Mouse (Mus musculus) bone marrow, adult 2 months (tissue): ENCODE results near the gene Ecd. TPM values are rescaled to one million over a fixed set of nuclear protein-coding genes. Genes with fewer than 3 reads are reported as not detected.

Source experiments
- H3K27ac ChIP-seq: fragments of 200-500 bp; 2 replicates; pipeline ENCODE4 v1.5.1; 2012; ENCODE audit warnings: low read depth, mild to moderate bottlenecking, control low read depth, inconsistent platforms, low read length; ENCODE audit not compliant: control insufficient read depth, poor library complexity, insufficient read depth
- H3K4me1 ChIP-seq: fragments of 200-500 bp; 2 replicates; pipeline ENCODE4 v1.6.1; 2011; ENCODE audit warnings: low read length; ENCODE audit not compliant: control insufficient read depth, insufficient read depth
- H3K4me3 ChIP-seq: fragments of 200-500 bp; replicated peaks from 2 replicates; pipeline ENCODE3; 2011; ENCODE audit warnings: mild to moderate bottlenecking, low read depth, low read length, control low read depth; ENCODE audit not compliant: control insufficient read depth
- CTCF ChIP-seq: fragments of 200-500 bp; IDR thresholded peaks from 2 replicates; pipeline ENCODE4 v1.5.1; 2011; ENCODE audit warnings: low read length, control low read depth; ENCODE audit not compliant: control insufficient read depth, insufficient read depth
- POLR2A ChIP-seq: fragments of 200-500 bp; IDR thresholded peaks from 2 replicates; pipeline ENCODE4 v1.6.1; 2011; ENCODE audit warnings: low read depth, mild to moderate bottlenecking, control low read depth, low read length, borderline replicate concordance; ENCODE audit not compliant: control insufficient read depth
- WGBS: fragments of 180-500 bp; shearing (Covaris S2); methylation state at CpG from one replicate; pipeline ENCODE4 v1.1.7; 2018; 5-methylcytosine and 5-hydroxymethylcytosine counted together
- polyA plus RNA-seq: library from polyadenylated mRNA; stranded (reverse); fragments of >200 nt; gene quantifications from 2 replicates; pipeline ENCODE4 v1.2.4, GENCODE M21; 2011; ENCODE audit warnings: low replicate concordance; ENCODE audit not compliant: missing spikeins, insufficient read depth, insufficient read length

The Ecd gene
- 11.1 and 18.7 TPM in 2 replicates for polyA plus RNA-seq

GRCm38 (mm10) chr14:20347991-20348541 is at the start of gene Ecd, which contains the start of gene Fam149b:
TSS of gene Ecd (minus strand) at chr14:20348121.
TSS of gene Fam149b (plus strand) at chr14:20348162.
- H3K27ac ChIP-seq = peak within 1 kb of the TSS; percentile 82
- WGBS = 1% methylated on average over 42 of the region's 42 CpGs
- H3K4me1 ChIP-seq = no peaks in the 10 kb centered on the region
- TF ChIP-seq POLR2A (peak; percentile 65), CTCF (peak; percentile 47; the same call in 1 of the 2 replicates)
- H3K4me3 ChIP-seq = peak within 1 kb of the TSS; percentile 92

- Histone ChIP-seq H3K27ac (no peak overlapping the region), H3K4me3 (no peak overlapping the region), H3K4me1 (no peaks in the 10 kb centered on the region)
- 88% methylated on average over 9 of the region's 9 CpGs for WGBS
- TF ChIP-seq CTCF (no peak), POLR2A (no peak)
Measured at GRCm38 (mm10) chr14:20397220-20397619, 49.3 kb upstream of the Ecd start.

GRCm38 (mm10) chr14:20393205-20393913 is 45.4 kb upstream of the Ecd start, which contains the start of gene Mrps16:
TSS of gene Mrps16 (minus strand) at chr14:20393634.
- H3K27ac ChIP-seq = peak within 1 kb of the TSS; percentile 95
- no peaks in the 10 kb centered on the region for H3K4me1 ChIP-seq
- WGBS = under 1% methylated on average over 68 of the region's 68 CpGs
- peak within 1 kb of the TSS; percentile 92 for H3K4me3 ChIP-seq
- TF ChIP-seq POLR2A (peak; percentile 51), CTCF (peak; percentile 76)

DNA sequence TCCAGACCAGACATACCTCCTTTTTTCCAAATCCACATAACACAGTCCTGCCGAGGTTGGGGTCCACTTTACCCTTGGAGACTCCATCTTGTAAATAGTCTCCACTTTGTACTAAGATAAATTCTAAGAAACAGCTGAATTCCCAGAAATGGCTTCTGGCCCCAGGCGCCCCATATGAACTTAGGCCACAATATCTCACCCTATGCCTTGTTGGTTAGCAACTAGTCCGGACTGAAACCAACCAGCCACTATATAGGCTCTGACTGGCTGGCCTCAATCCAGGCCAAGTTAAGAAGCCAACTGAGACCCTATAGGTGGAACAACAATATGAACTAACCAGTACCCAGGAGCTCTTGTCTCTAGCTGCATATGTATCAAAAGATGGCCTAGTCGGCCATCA is 44.4 kb upstream of the Ecd start:
- no peak overlapping the region for H3K4me3 ChIP-seq
- WGBS = 74% methylated on average over 4 of the region's 4 CpGs
- no peak overlapping the region for H3K27ac ChIP-seq
- H3K4me1 ChIP-seq = peaks cover 2% of the 10 kb centered on the region; the same call in 1 of the 2 replicates
- TF ChIP-seq CTCF (no peak), POLR2A (no peak)

DNA sequence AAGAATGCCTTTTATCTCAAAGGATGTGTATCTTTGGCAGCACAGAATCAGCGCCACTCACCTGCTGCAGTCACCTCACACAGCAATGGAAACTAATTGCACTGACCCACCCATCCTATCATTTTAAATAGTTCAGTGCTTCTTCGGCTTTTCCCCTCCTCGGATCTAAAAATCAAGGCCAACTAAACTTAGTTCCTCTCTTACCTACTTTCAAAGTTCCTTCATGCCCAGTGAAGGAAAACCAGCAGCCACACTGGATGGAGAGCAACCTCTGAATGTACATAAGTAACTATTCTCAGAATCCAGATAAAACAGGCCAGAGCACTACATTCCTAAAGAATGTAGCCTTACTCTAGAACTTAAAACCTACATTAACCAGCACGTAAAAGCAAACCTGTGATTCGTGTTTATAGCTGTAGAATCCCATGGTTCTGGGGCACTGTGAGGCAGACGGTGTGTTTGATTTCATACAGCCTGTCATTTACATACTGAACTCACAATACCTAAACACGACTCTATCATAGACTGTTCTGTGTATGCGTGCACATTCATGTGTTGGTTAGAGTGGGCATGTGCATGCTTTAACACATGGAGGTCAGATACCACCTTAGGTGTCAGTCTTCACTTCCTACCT is 41.6 kb upstream of the Ecd start:
- Histone ChIP-seq H3K4me1 (peaks cover 2% of the 10 kb centered on the region; the same call in 1 of the 2 replicates), H3K27ac (no peak overlapping the region), H3K4me3 (peak overlapping the region; percentile 18)
- 85% methylated on average over 8 of the region's 8 CpGs for WGBS
- no peak for TF ChIP-seq CTCF
- no peak for TF ChIP-seq POLR2A

GRCm38 (mm10) chr14:20388441-20389129 is 40.7 kb upstream of the Ecd start, which contains the start of gene Dnajc9:
TSS of gene Dnajc9 (minus strand) at chr14:20388910.
- WGBS = under 1% methylated on average over 59 of the region's 59 CpGs
- peak; percentile 73; the same call in 1 of the 2 replicates for TF ChIP-seq POLR2A
- no peak for TF ChIP-seq CTCF
- Histone ChIP-seq H3K4me3 (peak within 1 kb of the TSS; percentile 95), H3K27ac (peak within 1 kb of the TSS; percentile 75), H3K4me1 (peaks cover 2% of the 10 kb centered on the region; the same call in 1 of the 2 replicates)

- 52% methylated on average over 9 of the region's 9 CpGs for WGBS
- Histone ChIP-seq H3K27ac (no peak overlapping the region; the same call in 1 of the 2 replicates), H3K4me1 (peaks cover 1% of the 10 kb centered on the region; the same call in 1 of the 2 replicates), H3K4me3 (no peak overlapping the region)
- TF ChIP-seq POLR2A (no peak), CTCF (no peak)
Measured at GRCm38 (mm10) chr14:20379753-20380430, 32.0 kb upstream of the Ecd start.
